Mouse (Mus musculus): Measurements from ENCODE around the gene Rhog. TPM values are rescaled to one million over a fixed set of nuclear protein-coding genes. Genes with fewer than 3 reads are reported as not detected.

Gene Rhog
- polyA plus RNA-seq, 1 experiment = 572 TPM

DNA sequence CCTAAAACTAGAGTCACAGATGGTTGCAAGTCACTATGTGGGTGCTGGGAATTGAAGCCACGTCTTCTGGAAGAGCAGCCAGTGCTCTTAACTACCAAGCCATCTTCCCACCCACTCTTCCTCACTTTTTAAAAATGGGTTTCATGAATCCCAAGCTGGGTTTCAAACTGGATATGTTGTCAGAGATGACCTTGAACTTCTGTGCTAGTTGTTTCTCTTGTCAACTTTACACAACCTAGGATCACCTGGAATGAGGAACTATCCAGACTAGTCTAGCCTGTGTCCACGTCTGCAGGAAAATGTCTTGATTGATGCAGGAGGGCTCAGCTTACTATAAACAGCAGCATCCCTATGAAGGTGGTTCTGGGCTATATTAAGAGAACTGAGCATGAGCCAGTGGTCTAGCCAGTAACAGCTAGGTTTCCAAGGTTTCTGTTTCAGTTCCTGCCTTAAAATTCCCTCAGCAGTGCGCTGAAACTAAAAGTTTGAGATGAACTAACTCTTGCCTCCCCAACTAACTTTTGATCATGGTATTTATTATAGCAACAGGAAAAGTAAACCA is 51.5 kb downstream of the Rhog start:
- Histone ChIP-seq H3K4me3 (ENCODE audit: insufficient read depth, low read length) (no peak overlapping the region), H3K4me1 (ENCODE audit: control insufficient read depth, insufficient read depth, low read length) (peaks cover 25% of the 10 kb centered on the region), H3K27ac (ENCODE audit: insufficient read depth, low read depth, low read length) (no peak overlapping the region)
- TF ChIP-seq POLR2A (IDR thresholded peaks at IDR 0.05; ENCODE audit: borderline replicate concordance, low read depth, low read length) = no peak
- TF ChIP-seq CTCF (IDR thresholded peaks at IDR 0.05; ENCODE audit: low read depth, low read length) = no peak

- no peak overlapping the region for H3K27ac ChIP-seq (ENCODE audit: insufficient read depth, low read depth, low read length)
- H3K4me1 ChIP-seq (ENCODE audit: control insufficient read depth, insufficient read depth, low read length) = peaks cover 18% of the 10 kb centered on the region
- TF ChIP-seq POLR2A (IDR thresholded peaks at IDR 0.05; ENCODE audit: borderline replicate concordance, low read depth, low read length) = no peak
- no peak for TF ChIP-seq CTCF (IDR thresholded peaks at IDR 0.05; ENCODE audit: low read depth, low read length)
- no peak overlapping the region for H3K4me3 ChIP-seq (ENCODE audit: insufficient read depth, low read length)
Observed at GRCm38 (mm10) chr7:102200996-102201785, 54.7 kb downstream of the Rhog start.

DNA sequence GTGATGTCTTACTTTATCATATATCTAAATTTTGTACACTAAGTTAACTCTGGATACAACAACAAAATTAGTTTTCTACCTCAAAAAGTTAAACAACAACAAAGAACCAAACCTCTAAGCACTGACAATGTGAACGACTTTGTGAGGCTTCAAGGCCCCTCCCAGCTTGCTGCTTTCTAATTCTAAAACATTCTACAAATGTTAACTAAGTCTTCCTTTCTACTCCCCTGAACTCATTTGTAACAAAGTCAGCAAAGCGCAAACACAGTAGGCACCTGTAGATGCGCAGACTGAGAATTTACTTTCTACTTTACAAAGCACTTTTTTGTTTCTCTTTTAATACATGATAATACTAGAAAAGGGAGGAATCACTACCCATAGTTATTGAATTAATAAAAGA is 55.3 kb downstream of the Rhog start:
- no peak overlapping the region for H3K27ac ChIP-seq (ENCODE audit: insufficient read depth, low read depth, low read length)
- H3K4me1 ChIP-seq (ENCODE audit: control insufficient read depth, insufficient read depth, low read length) = peaks cover 16% of the 10 kb centered on the region
- H3K4me3 ChIP-seq (ENCODE audit: insufficient read depth, low read length) = no peak overlapping the region
- TF ChIP-seq POLR2A (IDR thresholded peaks at IDR 0.05; ENCODE audit: borderline replicate concordance, low read depth, low read length) = no peak
- no peak for TF ChIP-seq CTCF (IDR thresholded peaks at IDR 0.05; ENCODE audit: low read depth, low read length)

- H3K27ac ChIP-seq (ENCODE audit: insufficient read depth, low read depth, low read length) = no peak overlapping the region
- H3K4me1 ChIP-seq (ENCODE audit: control insufficient read depth, insufficient read depth, low read length) = peaks cover 4% of the 10 kb centered on the region; the same call in 1 of the 2 replicates
- no peak overlapping the region for H3K4me3 ChIP-seq (ENCODE audit: insufficient read depth, low read length)
- no peak for TF ChIP-seq POLR2A (IDR thresholded peaks at IDR 0.05; ENCODE audit: borderline replicate concordance, low read depth, low read length)
- TF ChIP-seq CTCF (IDR thresholded peaks at IDR 0.05; ENCODE audit: low read depth, low read length) = no peak
Observed at GRCm38 (mm10) chr7:102192356-102192755, 63.5 kb downstream of the Rhog start.

Other genes with a start within 250 kb of the Rhog start
- gene Il18bp, start 237.4 kb downstream of the Rhog start, polyA plus RNA-seq (2012; ENCODE audit: insufficient read depth, insufficient read length, missing spikeins) = 13.1 and 13.6 TPM in 2 replicates
- gene Rnf121, start 190.6 kb downstream of the Rhog start, polyA plus RNA-seq (2012; ENCODE audit: insufficient read depth, insufficient read length, missing spikeins) = 16.7 and 17.2 TPM in 2 replicates
- gene Xndc1, start 190.5 kb downstream of the Rhog start, polyA plus RNA-seq (2012; ENCODE audit: insufficient read depth, insufficient read length, missing spikeins) = 15.4 and 18.1 TPM in 2 replicates
- 0.23 and 0.35 TPM in 2 replicates for gene Xntrpc, start 190.3 kb downstream of the Rhog start, polyA plus RNA-seq (2012; ENCODE audit: insufficient read depth, insufficient read length, missing spikeins)
- not detected in 2 replicates for gene Trpc2, start 172.9 kb downstream of the Rhog start, polyA plus RNA-seq (2012; ENCODE audit: insufficient read depth, insufficient read length, missing spikeins)
- gene Art1, start 154.3 kb downstream of the Rhog start, polyA plus RNA-seq (2012; ENCODE audit: insufficient read depth, insufficient read length, missing spikeins) = not detected in 2 replicates
- not detected in 2 replicates for gene Art5, start 146.6 kb downstream of the Rhog start, polyA plus RNA-seq (2012; ENCODE audit: insufficient read depth, insufficient read length, missing spikeins)
- gene Chrna10, start 139.2 kb downstream of the Rhog start, polyA plus RNA-seq (2012; ENCODE audit: insufficient read depth, insufficient read length, missing spikeins) = not detected in 2 replicates
- 33.3 and 36.9 TPM in 2 replicates for gene Nup98, start 45.9 kb downstream of the Rhog start, polyA plus RNA-seq (2012; ENCODE audit: insufficient read depth, insufficient read length, missing spikeins)
- 103 and 110 TPM in 2 replicates for gene Pgap2, start 45.8 kb downstream of the Rhog start, polyA plus RNA-seq (2012; ENCODE audit: insufficient read depth, insufficient read length, missing spikeins)
- 43.4 and 50.2 TPM in 2 replicates for gene Stim1, start 11.8 kb upstream of the Rhog start, polyA plus RNA-seq (2012; ENCODE audit: insufficient read depth, insufficient read length, missing spikeins)
- 78.4 and 85.5 TPM in 2 replicates for gene Rrm1, start 185.6 kb upstream of the Rhog start, polyA plus RNA-seq (2012; ENCODE audit: insufficient read depth, insufficient read length, missing spikeins)
- gene Olfr543, start 225.6 kb upstream of the Rhog start, polyA plus RNA-seq (2012; ENCODE audit: insufficient read depth, insufficient read length, missing spikeins) = not detected in 2 replicates
- not detected in 2 replicates for gene Olfr544, start 232.3 kb upstream of the Rhog start, polyA plus RNA-seq (2012; ENCODE audit: insufficient read depth, insufficient read length, missing spikeins)
- gene Olfr545, start 243.5 kb upstream of the Rhog start, polyA plus RNA-seq (2012; ENCODE audit: insufficient read depth, insufficient read length, missing spikeins) = not detected in 2 replicates